Mouse (Mus musculus) MEL (cell line): Measurements from ENCODE around the gene 4833420G17Rik. TPM values are rescaled to one million over a fixed set of nuclear protein-coding genes. Genes with fewer than 3 reads are reported as not detected.
A peak's percentile ranks its signal among the peaks of the same experiment; 100 is the strongest.
"Not testable (repeated sequence)": the region's sequence is repeated elsewhere in the genome, so short reads cannot be mapped to it uniquely, and the experiment has no call there.

Experiments used
- DNase-seq: peaks from one replicate; pipeline ENCODE4 v3.0.0; 2011; ENCODE audit warnings: low read depth, low spot score
- H3K27ac ChIP-seq: 2 replicates; pipeline ENCODE4 v1.5.1; 2012; ENCODE audit warnings: low read depth, mild to moderate bottlenecking, control low read depth, low read length, moderate library complexity; ENCODE audit not compliant: control insufficient read depth
- H3K27me3 ChIP-seq, 2 experiments: fragments of 150-350 bp in 1 of 2; sonication (generic) in 1 of 2; 2 replicates each; pipeline ENCODE4 v1.6.1; 2012; ENCODE audit warnings: low read length in 2 of 2, mild to moderate bottlenecking in 2 of 2, improper control_type of control experiment in 1 of 2, moderate library complexity in 1 of 2; ENCODE audit not compliant: insufficient read depth in 2 of 2, control insufficient read depth in 1 of 2
- H3K36me3 ChIP-seq, 2 experiments: 2 replicates each; pipeline ENCODE4 v1.6.1; 2012 to 2014; ENCODE audit warnings: low read length in 2 of 2, improper control_type of control experiment in 1 of 2, inconsistent platforms in 1 of 2, mild to moderate bottlenecking in 1 of 2; ENCODE audit not compliant: insufficient read depth in 2 of 2, control insufficient read depth in 1 of 2
- H3K4me1 ChIP-seq, 2 experiments: fragments of 150-350 bp in 1 of 2; sonication (generic) in 1 of 2; 2 replicates each; pipeline ENCODE4 v1.6.1; 2012; ENCODE audit warnings: low read length in 2 of 2, improper control_type of control experiment in 1 of 2, mild to moderate bottlenecking in 1 of 2; ENCODE audit not compliant: insufficient read depth in 2 of 2, control insufficient read depth in 1 of 2
- H3K4me3 ChIP-seq, 2 experiments: fragments of 150-350 bp in 1 of 2; sonication (generic) in 1 of 2; 2 replicates each; pipeline ENCODE4 v1.5.1; 2012; ENCODE audit warnings: low read depth in 2 of 2, low read length in 2 of 2, mild to moderate bottlenecking in 2 of 2, moderate library complexity in 2 of 2, control low read depth in 1 of 2, improper control_type of control experiment in 1 of 2; ENCODE audit not compliant: control insufficient read depth in 1 of 2, insufficient read depth in 1 of 2
- H3K79me2 ChIP-seq: 2 replicates; pipeline ENCODE4 v1.6.1; 2012; ENCODE audit warnings: mild to moderate bottlenecking, low read length, moderate library complexity; ENCODE audit not compliant: control insufficient read depth, poor library complexity, insufficient read depth
- H3K9ac ChIP-seq: 2 replicates; pipeline ENCODE4 v1.6.1; 2012; ENCODE audit warnings: low read depth, mild to moderate bottlenecking, control low read depth, low read length, moderate library complexity; ENCODE audit not compliant: control insufficient read depth, poor library complexity, severe bottlenecking
- H3K9me3 ChIP-seq: fragments of 150-350 bp; sonication (generic); replicated peaks from 2 replicates; pipeline ENCODE4 v1.6.1; 2012; ENCODE audit warnings: mild to moderate bottlenecking, low read length, improper control_type of control experiment, moderate library complexity; ENCODE audit not compliant: insufficient read depth
- CHD2 ChIP-seq: IDR thresholded peaks from 2 replicates; pipeline ENCODE4 v1.6.1; 2011; ENCODE audit warnings: low read length, improper control_type of control experiment
- CTCF ChIP-seq, 3 experiments: IDR thresholded peaks in 2 of 3; conservative IDR thresholded peaks in 1 of 3; 2 replicates each; pipeline ENCODE4 v1.5.1; 2011 to 2012; ENCODE audit warnings: low read length in 3 of 3, low read depth in 2 of 3, mild to moderate bottlenecking in 2 of 3, improper control_type of control experiment in 1 of 3, inconsistent platforms in 1 of 3, mixed read lengths in 1 of 3, moderate library complexity in 1 of 3; ENCODE audit not compliant: control insufficient read depth in 1 of 3, insufficient read depth in 1 of 3, poor library complexity in 1 of 3, severe bottlenecking in 1 of 3
- E2F4 ChIP-seq: IDR thresholded peaks from 2 replicates; pipeline ENCODE4 v1.6.1; 2011; ENCODE audit warnings: low read depth, low read length, improper control_type of control experiment, borderline replicate concordance
- ELF1 ChIP-seq: IDR thresholded peaks from 2 replicates; pipeline ENCODE4 v1.6.1; 2014; ENCODE audit warnings: low read depth, mild to moderate bottlenecking, inconsistent platforms, low read length, improper control_type of control experiment, moderate library complexity
- EP300 ChIP-seq, 2 experiments: IDR thresholded peaks; 2 replicates each; pipeline ENCODE4 v1.6.1; 2011; ENCODE audit warnings: improper control_type of control experiment in 2 of 2, low read length in 2 of 2, low read depth in 1 of 2, mild to moderate bottlenecking in 1 of 2
- ETS1 ChIP-seq: IDR thresholded peaks from 2 replicates; pipeline ENCODE4 v1.6.1; 2012; ENCODE audit warnings: low read depth, mild to moderate bottlenecking, inconsistent platforms, low read length, improper control_type of control experiment, moderate library complexity
- GABPA ChIP-seq: IDR thresholded peaks from 2 replicates; pipeline ENCODE4 v1.6.1; 2012; ENCODE audit warnings: low read depth, mild to moderate bottlenecking, inconsistent platforms, low read length, improper control_type of control experiment, moderate library complexity
- GATA1 ChIP-seq: IDR thresholded peaks from 2 replicates; pipeline ENCODE4 v1.6.1; 2011; ENCODE audit warnings: low read depth, low read length, improper control_type of control experiment
- HCFC1 ChIP-seq: IDR thresholded peaks from 2 replicates; pipeline ENCODE4 v1.6.1; 2012; ENCODE audit warnings: low read depth, mild to moderate bottlenecking, inconsistent platforms, low read length, improper control_type of control experiment, moderate library complexity
- JUND ChIP-seq: IDR thresholded peaks from 2 replicates; pipeline ENCODE4 v1.6.1; 2011; ENCODE audit warnings: low read depth, mild to moderate bottlenecking, improper control_type of control experiment, low read length
- KAT2A ChIP-seq: conservative IDR thresholded peaks from 2 replicates; pipeline ENCODE4 v1.6.1; 2012; ENCODE audit warnings: low read depth, low read length, improper control_type of control experiment, inconsistent platforms
- MAX ChIP-seq: IDR thresholded peaks from 2 replicates; pipeline ENCODE4 v1.6.1; 2011; ENCODE audit warnings: low read length, improper control_type of control experiment
- MAZ ChIP-seq: IDR thresholded peaks from 2 replicates; pipeline ENCODE4 v1.6.1; 2012; ENCODE audit warnings: low read depth, mild to moderate bottlenecking, inconsistent platforms, low read length, improper control_type of control experiment
- MEF2A ChIP-seq: IDR thresholded peaks from 2 replicates; pipeline ENCODE4 v1.6.1; 2014; ENCODE audit warnings: low read depth, mild to moderate bottlenecking, inconsistent platforms, low read length, improper control_type of control experiment; ENCODE audit not compliant: poor library complexity, insufficient replicate concordance, severe bottlenecking; ENCODE audit errors: extremely low read depth
- MXI1 ChIP-seq: IDR thresholded peaks from 2 replicates; pipeline ENCODE4 v1.6.1; 2011; ENCODE audit warnings: mild to moderate bottlenecking, low read depth, low read length, improper control_type of control experiment
- MYB ChIP-seq: IDR thresholded peaks from 2 replicates; pipeline ENCODE4 v1.6.1; 2011; ENCODE audit warnings: mild to moderate bottlenecking, low read depth, low read length, improper control_type of control experiment
- MYC ChIP-seq: IDR thresholded peaks from 2 replicates; pipeline ENCODE4 v1.6.1; 2011; ENCODE audit warnings: low read depth, mild to moderate bottlenecking, low read length, improper control_type of control experiment, moderate library complexity
- NELFE ChIP-seq: IDR thresholded peaks from 2 replicates; pipeline ENCODE4 v1.6.1; 2011; ENCODE audit warnings: low read depth, low read length, improper control_type of control experiment
- NRF1 ChIP-seq: IDR thresholded peaks from 2 replicates; pipeline ENCODE4 v1.6.1; 2014; ENCODE audit warnings: low read depth, mild to moderate bottlenecking, inconsistent platforms, low read length, improper control_type of control experiment, moderate library complexity; ENCODE audit not compliant: poor library complexity, insufficient read depth, severe bottlenecking
- POLR2A ChIP-seq, 2 experiments: IDR thresholded peaks; 2 replicates each; pipeline ENCODE4 v1.6.1; 2011 to 2012; ENCODE audit warnings: low read length in 2 of 2, mild to moderate bottlenecking in 2 of 2, control low read depth in 1 of 2, improper control_type of control experiment in 1 of 2, low read depth in 1 of 2, moderate library complexity in 1 of 2; ENCODE audit not compliant: control insufficient read depth in 1 of 2, insufficient read depth in 1 of 2, poor library complexity in 1 of 2
- POLR2AphosphoS2 ChIP-seq: IDR thresholded peaks from 2 replicates; pipeline ENCODE4 v1.6.1; 2011; ENCODE audit warnings: low read length, improper control_type of control experiment
- POLR2AphosphoS5 ChIP-seq: IDR thresholded peaks from 2 replicates; pipeline ENCODE4 v1.6.1; 2012; ENCODE audit warnings: low read depth, borderline replicate concordance, mild to moderate bottlenecking, inconsistent platforms, low read length, moderate library complexity, mixed read lengths
- RAD21 ChIP-seq: IDR thresholded peaks from 2 replicates; pipeline ENCODE4 v1.6.1; 2011; ENCODE audit warnings: mild to moderate bottlenecking, low read depth, low read length, improper control_type of control experiment
- RCOR1 ChIP-seq: IDR thresholded peaks from 2 replicates; pipeline ENCODE4 v1.6.1; 2012; ENCODE audit warnings: low read depth, mild to moderate bottlenecking, inconsistent platforms, low read length, improper control_type of control experiment
- SIN3A ChIP-seq: IDR thresholded peaks from 2 replicates; pipeline ENCODE4 v1.6.1; 2012; ENCODE audit warnings: low read length, improper control_type of control experiment, inconsistent platforms
- SMC3 ChIP-seq: IDR thresholded peaks from 2 replicates; pipeline ENCODE4 v1.6.1; 2011; ENCODE audit warnings: low read depth, low read length, improper control_type of control experiment
- TBP ChIP-seq: IDR thresholded peaks from 2 replicates; pipeline ENCODE4 v1.8.0; 2011; ENCODE audit warnings: low read depth, low read length, improper control_type of control experiment
- USF1 ChIP-seq: IDR thresholded peaks from 2 replicates; pipeline ENCODE4 v1.6.1; 2014; ENCODE audit warnings: low read depth, mild to moderate bottlenecking, inconsistent platforms, low read length, improper control_type of control experiment, moderate library complexity
- USF2 ChIP-seq, 2 experiments: IDR thresholded peaks; 2 replicates each; pipeline ENCODE4 v1.6.1; 2011 to 2012; ENCODE audit warnings: improper control_type of control experiment in 2 of 2, low read length in 2 of 2, borderline replicate concordance in 1 of 2, inconsistent platforms in 1 of 2, low read depth in 1 of 2, mild to moderate bottlenecking in 1 of 2; ENCODE audit not compliant: insufficient read depth in 1 of 2
- ZMIZ1 ChIP-seq: IDR thresholded peaks from 2 replicates; pipeline ENCODE4 v1.6.1; 2012; ENCODE audit warnings: low read depth, mild to moderate bottlenecking, inconsistent platforms, low read length, improper control_type of control experiment, moderate library complexity
- ZNF384 ChIP-seq: IDR thresholded peaks from 2 replicates; pipeline ENCODE4 v1.6.1; 2012; ENCODE audit warnings: low read depth, mild to moderate bottlenecking, inconsistent platforms, low read length, improper control_type of control experiment
- polyA plus RNA-seq, 2 experiments: library from polyadenylated mRNA; stranded (reverse) in 1 of 2; unstranded in 1 of 2; fragments of >175 nt in 1 of 2; fragments of >200 nt in 1 of 2; gene quantifications; 2 replicates each; pipeline versions ENCODE4 v1.2.1 to v1.2.4; 2012; ENCODE audit warnings: low replicate concordance in 2 of 2, low read depth in 1 of 2; ENCODE audit not compliant: insufficient read length in 2 of 2, insufficient read depth in 1 of 2, missing spikeins in 1 of 2
- total RNA-seq: library from RNA; depleted of rRNA; stranded (reverse); fragments of 300-350 nt; gene quantifications from 2 replicates; pipeline ENCODE4 v1.2.3, GENCODE M21; 2012

4833420G17Rik gene
- total and polyA plus RNA-seq, 3 experiments: 11.1 to 16.7 TPM; not detected in 1

DNA sequence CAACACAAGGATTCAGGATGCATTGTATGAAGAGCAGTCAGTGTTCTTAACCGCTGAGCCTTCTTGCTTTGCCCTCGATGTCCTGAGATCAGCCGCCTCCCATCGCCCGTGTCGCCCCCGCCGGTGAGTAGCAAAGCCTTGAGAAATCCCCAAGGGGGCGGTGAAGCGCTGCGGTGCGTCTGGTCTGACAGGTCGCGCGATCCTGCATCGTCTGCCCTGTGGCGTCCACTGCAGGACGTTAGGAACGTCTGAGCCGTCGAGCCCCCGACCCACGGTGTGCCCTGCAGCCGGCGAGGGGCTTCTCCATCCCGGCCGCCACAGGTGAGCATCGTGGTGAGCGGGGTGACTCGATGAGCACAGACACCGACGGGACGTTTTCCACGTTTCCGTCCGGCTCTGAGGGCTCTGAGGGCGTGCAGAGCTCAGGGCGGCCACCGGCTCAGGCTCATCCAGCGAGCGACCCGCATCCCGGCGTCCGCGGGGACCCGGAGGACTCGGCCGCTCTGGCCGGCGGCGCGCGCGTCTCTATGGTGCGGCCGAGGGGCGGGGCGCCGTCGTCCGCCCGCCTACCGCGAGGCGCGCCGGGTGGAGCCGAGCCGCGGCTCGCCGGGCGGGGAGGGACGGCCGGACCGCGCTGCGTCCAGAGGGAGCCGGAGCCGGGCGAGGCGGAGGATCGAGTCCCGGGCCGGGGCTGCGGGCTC is 25.5 kb downstream of the 4833420G17Rik start, which contains the start of the genes Tmem267 and 3110070M22Rik:
Gene Tmem267, plus strand, starts transcription at position 160 of the 701 bp plus-strand sequence.
Gene 3110070M22Rik, minus strand, starts transcription at position 504 of the 701 bp plus-strand sequence.
- TF ChIP-seq RCOR1 (no peak), POLR2AphosphoS5 (no peak), GABPA (no peak), E2F4 (no peak), HCFC1 (0 out of 2 replicates have a peak, but pooled peaks have one; percentile 20), ETS1 (no peak), POLR2AphosphoS2 (no peak), GATA1 (no peak), NELFE (no peak), USF2 (IDR thresholded peaks at IDR 0.05; ENCODE audit: borderline replicate concordance in 1 of 2, insufficient read depth in 1 of 2, low read depth in 1 of 2, low read length in 2 of 2) (no peak), SIN3A (no peak), EP300 (IDR thresholded peaks at IDR 0.05; ENCODE audit: low read depth in 1 of 2, low read length in 2 of 2) (no peak), ZNF384 (no peak), MAX (no peak), SMC3 (0 out of 2 replicates have a peak, but pooled peaks have one; percentile 6), NRF1 (no peak), ZMIZ1 (no peak), ELF1 (no peak), USF1 (no peak), MAZ (no peak), POLR2A (IDR thresholded peaks at IDR 0.05; ENCODE audit: control insufficient read depth in 1 of 2, insufficient read depth in 1 of 2, low read depth in 1 of 2, low read length in 2 of 2, poor library complexity in 1 of 2) (peak in 1 of 2 experiments; percentile 50; a peak in 1 of 4 replicates), MEF2A (no peak), MXI1 (0 out of 2 replicates have a peak, but pooled peaks have one; percentile 17), CTCF (IDR thresholded peaks at IDR 0.05 in 2 of 3, conservative IDR thresholded peaks at IDR 0.05 in 1 of 3; ENCODE audit: control insufficient read depth in 1 of 3, insufficient read depth in 1 of 3, low read depth in 2 of 3, low read length in 3 of 3, poor library complexity in 1 of 3, severe bottlenecking in 1 of 3) (peak in 2 of 3 experiments; percentile 34 to 37; a peak in 5 of 6 replicates), TBP (no peak), JUND (no peak), RAD21 (peak; percentile 0; the same call in 1 of the 2 replicates), CHD2 (no peak), MYC (no peak), MYB (no peak), KAT2A (no peak)
- H3K27me3 ChIP-seq: no peaks in the 10 kb centered on the region
- no peaks in the 10 kb centered on the region for H3K9me3 ChIP-seq
- peak within 1 kb of the TSS; percentile 79 to 96 for H3K4me3 ChIP-seq
- peak; percentile 87 for DNase-seq
- H3K79me2 ChIP-seq: no peaks in the 10 kb centered on the region; the same call in 1 of the 2 replicates
- peak within 1 kb of the TSS; percentile 74 for H3K9ac ChIP-seq
- peaks cover 0 to 2% of the 10 kb centered on the region in 2 experiments; a peak in 2 of 4 replicates for H3K36me3 ChIP-seq
- 0 out of 2 replicates have a peak within 1 kb of the TSS, but pooled peaks have one; percentile 9 for H3K27ac ChIP-seq
- H3K4me1 ChIP-seq: no peaks in the 10 kb centered on the region; a peak in 1 of 4 replicates

DNA sequence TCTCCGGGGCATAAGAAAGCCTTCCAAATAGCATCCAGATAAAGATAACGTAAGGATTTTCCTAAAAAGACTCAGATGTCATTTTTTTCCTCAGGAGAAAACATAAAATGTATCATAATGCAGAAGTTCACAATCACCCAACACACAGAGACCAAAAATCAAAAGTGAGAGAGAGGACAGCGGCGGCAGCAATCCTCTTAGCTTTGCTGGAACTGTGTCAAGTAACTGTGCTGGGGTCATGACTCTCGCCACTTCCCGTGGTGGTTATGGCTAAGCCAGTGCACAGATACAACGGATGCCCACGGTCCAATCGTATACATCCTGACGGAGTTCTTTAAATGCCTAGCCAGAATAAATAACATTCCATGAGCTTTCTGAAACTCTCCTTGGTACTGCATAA is 29.5 kb downstream of the 4833420G17Rik start:
- not testable (repeated sequence) for H3K4me1 ChIP-seq, H3K9ac ChIP-seq, H3K79me2 ChIP-seq, H3K4me3 ChIP-seq, H3K36me3 ChIP-seq, H3K9me3 ChIP-seq, H3K27me3 ChIP-seq, DNase-seq, H3K27ac ChIP-seq
